Mouse (Mus musculus): ENCODE measurements around the gene Olfr615. TPM values are rescaled to one million over a fixed set of nuclear protein-coding genes. Genes with fewer than 3 reads are reported as not detected.
"Not testable (repeated sequence)": the region's sequence is repeated elsewhere in the genome, so short reads cannot be mapped to it uniquely, and the experiment has no call there.

Olfr615 gene
- not detected for total RNA-seq (2021)
- long read RNA-seq, experiment 1: 0 reads
- long read RNA-seq, experiment 2: 0 reads

GRCm38 (mm10) chr7:103555779-103556178 lies at the start of gene Olfr615:
Gene Olfr615 (plus strand): TSS chr7:103556079.
- intact Hi-C loops (cut with DNase I): no loop called here
- DNase-seq: no peak

- DNase-seq: no peak
- intact Hi-C loops (cut with DNase I): no loop called here
Measured at GRCm38 (mm10) chr7:103512022-103512421, 43.9 kb upstream of the Olfr615 start, which contains the start of gene Olfr610. Gene Olfr610 (minus strand): TSS chr7:103512122.

DNA sequence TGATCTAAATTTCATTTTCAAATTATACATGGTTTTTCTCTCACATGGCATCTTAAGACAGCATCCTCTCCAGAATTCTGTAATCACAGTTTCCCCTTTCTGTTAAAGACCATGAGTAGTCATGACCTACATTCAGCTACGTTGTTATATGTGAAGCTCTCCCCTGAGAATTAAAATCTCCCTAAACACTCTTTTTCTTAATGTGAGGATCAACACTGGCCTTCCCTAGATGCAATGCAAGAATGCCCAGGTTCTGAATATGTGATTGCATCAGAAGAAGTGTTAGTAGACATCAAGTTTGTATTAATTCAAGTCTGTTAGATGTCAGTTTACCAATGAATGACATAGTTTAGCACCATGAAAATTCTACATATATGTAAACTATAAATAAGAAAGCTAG lies 35.1 kb upstream of the Olfr615 start, which contains the start of gene Olfr611:
Olfr611 (minus strand) TSS at position 101 of the 400 bp plus-strand sequence.
- intact Hi-C loops (cut with DNase I): not testable (repeated sequence)

GRCm38 (mm10) chr7:103542617-103543016 lies 13.3 kb upstream of the Olfr615 start, which contains the start of gene Olfr612:
Gene Olfr612 (minus strand): TSS chr7:103542717.
- DNase-seq; intact Hi-C loops (cut with DNase I): not testable (repeated sequence)

More for the DNA sequence above, 35.1 kb upstream of the Olfr615 start, which contains the start of gene Olfr611:
- not testable (repeated sequence) for DNase-seq

DNA sequence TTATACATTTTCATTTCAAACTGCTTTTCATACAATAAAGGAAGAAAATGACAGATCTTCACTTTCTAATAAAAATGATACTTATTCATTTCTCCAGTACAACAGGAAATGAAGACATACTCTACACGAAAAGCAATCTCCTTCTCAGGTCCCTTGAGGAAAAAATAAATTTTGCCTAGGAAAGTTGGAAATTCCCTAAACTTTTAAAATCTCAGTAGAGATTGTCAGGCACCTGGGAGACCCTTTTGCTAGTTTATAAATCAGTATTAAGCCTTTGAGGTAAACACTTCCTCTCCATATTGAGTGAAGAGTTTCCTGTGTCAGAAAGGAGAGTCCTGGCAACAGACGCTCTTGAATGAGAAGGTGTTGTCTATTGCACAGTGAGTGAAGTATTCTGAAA lies 8.1 kb upstream of the Olfr615 start, which contains the start of gene Olfr613:
Olfr613 (plus strand) TSS at position 301 of the 400 bp plus-strand sequence.
- intact Hi-C loops (cut with DNase I): no loop called here
- no peak for DNase-seq

- no peak for DNase-seq
- intact Hi-C loops (cut with DNase I): no loop called here
Measured at GRCm38 (mm10) chr7:103569043-103569442, 13.2 kb downstream of the Olfr615 start, which contains the start of gene Olfr616. Gene Olfr616 (minus strand): TSS chr7:103569143.

DNA sequence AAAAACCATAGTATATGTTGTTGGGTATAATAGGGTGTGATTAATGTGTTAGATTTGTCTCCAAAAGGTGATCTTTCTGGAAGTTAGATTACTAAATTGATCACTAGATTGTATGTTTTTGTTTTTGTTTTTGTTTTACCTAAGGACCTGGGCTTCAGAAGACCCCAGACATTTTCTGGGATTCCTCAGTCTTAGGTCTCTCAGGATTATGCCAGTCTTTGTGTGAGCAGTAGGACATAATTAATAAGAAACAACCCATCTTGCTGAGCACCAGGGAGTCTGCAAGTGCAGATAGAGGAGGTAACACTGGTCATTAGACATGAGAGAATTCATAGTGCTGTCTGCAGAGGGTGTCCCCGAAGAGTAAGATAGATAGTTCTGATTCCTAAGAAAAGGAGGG lies 16.9 kb downstream of the Olfr615 start, which contains the start of gene Olfr617:
Olfr617 (plus strand) TSS at position 301 of the 400 bp plus-strand sequence.
- no peak for DNase-seq
- intact Hi-C loops (cut with DNase I): no loop called here

DNA sequence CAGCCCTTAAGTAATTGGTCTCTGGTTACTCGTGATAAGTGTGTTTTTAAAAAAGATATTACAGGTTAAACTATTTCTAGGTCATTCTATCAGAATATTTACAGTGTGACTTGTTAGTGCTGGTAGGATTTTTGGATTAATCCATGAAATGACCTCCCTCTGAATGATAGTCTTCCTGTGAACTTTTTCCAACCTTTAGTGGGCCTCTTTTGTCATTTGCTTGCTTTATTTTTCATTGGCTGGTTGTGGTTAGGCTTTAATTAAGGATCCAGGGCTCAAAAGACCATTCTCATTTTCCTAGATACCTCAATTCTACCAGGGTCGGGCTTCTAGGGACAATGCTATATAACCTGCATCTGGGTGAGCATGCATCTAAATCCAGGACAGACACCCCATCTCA lies 33.9 kb downstream of the Olfr615 start, which contains the start of gene Olfr618:
Olfr618 (plus strand) TSS at position 301 of the 400 bp plus-strand sequence.
- no peak for DNase-seq
- intact Hi-C loops (cut with DNase I): no loop called here

GRCm38 (mm10) chr7:103600275-103600674 lies 44.4 kb downstream of the Olfr615 start, which contains the start of gene Olfr619:
Gene Olfr619 (plus strand): TSS chr7:103600575.
- no peak for DNase-seq
- intact Hi-C loops (cut with DNase I): no loop called here

GRCm38 (mm10) chr7:103607425-103607824 lies 51.5 kb downstream of the Olfr615 start:
- intact Hi-C loops (cut with DNase I): no loop called here
- no peak for DNase-seq

DNA sequence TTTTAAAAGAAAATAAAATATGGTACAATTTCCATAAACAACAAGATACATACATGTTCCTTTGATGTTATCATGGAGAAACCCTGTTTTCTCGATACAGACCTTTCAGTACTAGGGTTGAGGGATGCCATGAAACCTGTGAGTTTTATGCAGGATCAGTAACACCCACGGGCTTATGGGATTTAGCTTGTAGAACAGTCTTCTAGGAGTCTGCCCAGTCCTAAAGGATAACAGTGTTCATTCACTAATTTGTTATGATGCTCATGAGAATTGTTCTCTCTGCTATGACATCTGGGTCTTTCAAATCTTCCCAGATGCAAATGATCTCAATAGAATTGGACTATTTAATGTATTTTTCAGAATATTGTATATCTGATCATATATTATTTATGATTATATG lies 56.6 kb downstream of the Olfr615 start, which contains the start of gene Olfr620:
Olfr620 (minus strand) TSS at position 101 of the 400 bp plus-strand sequence.
- intact Hi-C loops (cut with DNase I): no loop called here
- DNase-seq: no peak

Small RNAs within 50 kb of the gene (microRNA-seq; reads per million reads assigned to microRNA genes)
- 0 reads per million in 2 experiments for gene Gm26506

Other genes with a start within 250 kb of the Olfr615 start
- gene Olfr597, start 239.8 kb upstream of the Olfr615 start, total RNA-seq (2021): not detected
- gene Olfr598, start 232.5 kb upstream of the Olfr615 start, total RNA-seq (2021): not detected
- not detected for gene Olfr599, start 220.2 kb upstream of the Olfr615 start, total RNA-seq (2021)
- not detected for gene Olfr600, start 206.4 kb upstream of the Olfr615 start, total RNA-seq (2021)
- not detected for gene Olfr601, start 193.4 kb upstream of the Olfr615 start, total RNA-seq (2021)
- not detected for gene Olfr603, start 169.9 kb upstream of the Olfr615 start, total RNA-seq (2021)
- not detected for gene Usp17lc, start 141.0 kb upstream of the Olfr615 start, total RNA-seq (2021)
- gene Olfr605, start 110.6 kb upstream of the Olfr615 start, total RNA-seq (2021): not detected
- gene Olfr606, start 107.0 kb upstream of the Olfr615 start, total RNA-seq (2021): not detected
- gene Olfr607, start 91.9 kb upstream of the Olfr615 start, total RNA-seq (2021): not detected
- gene Olfr608, start 86.2 kb upstream of the Olfr615 start, total RNA-seq (2021): not detected
- not detected for gene Olfr609, start 58.0 kb upstream of the Olfr615 start, total RNA-seq (2021)
- gene Olfr610, start 44.0 kb upstream of the Olfr615 start, total RNA-seq (2021): not detected
- gene Olfr611, start 35.2 kb upstream of the Olfr615 start, total RNA-seq (2021): not detected
- gene Olfr612, start 13.4 kb upstream of the Olfr615 start, total RNA-seq (2021): not detected
- gene Olfr613, start 8.0 kb upstream of the Olfr615 start, total RNA-seq (2021): not detected
- gene Olfr616, start 13.1 kb downstream of the Olfr615 start, total RNA-seq (2021): not detected
- gene Olfr617, start 17.0 kb downstream of the Olfr615 start, total RNA-seq (2021): not detected
- gene Olfr618, start 34.0 kb downstream of the Olfr615 start, total RNA-seq (2021): not detected
- gene Olfr619, start 44.5 kb downstream of the Olfr615 start, total RNA-seq (2021): not detected
- not detected for gene Olfr620, start 56.5 kb downstream of the Olfr615 start, total RNA-seq (2021)
- gene Olfr622, start 86.6 kb downstream of the Olfr615 start, total RNA-seq (2021): not detected
- gene Olfr623, start 107.6 kb downstream of the Olfr615 start, total RNA-seq (2021): not detected
- gene Olfr624, start 115.1 kb downstream of the Olfr615 start, total RNA-seq (2021): not detected
- gene Olfr625-ps1, start 126.6 kb downstream of the Olfr615 start, total RNA-seq (2021): not detected
- gene Olfr243, start 158.6 kb downstream of the Olfr615 start, total RNA-seq (2021): not detected
- not detected for gene Olfr628, start 174.3 kb downstream of the Olfr615 start, total RNA-seq (2021)
- not detected for gene Olfr629, start 188.9 kb downstream of the Olfr615 start, total RNA-seq (2021)
- gene Olfr630, start 201.3 kb downstream of the Olfr615 start, total RNA-seq (2021): not detected
- gene Olfr69, start 215.5 kb downstream of the Olfr615 start, total RNA-seq (2021): not detected
- not detected for gene Olfr68, start 223.6 kb downstream of the Olfr615 start, total RNA-seq (2021)
- not detected for gene Olfr67, start 235.7 kb downstream of the Olfr615 start, total RNA-seq (2021)